Mouse (Mus musculus): Measurements from ENCODE around the gene Zscan20.
"Not testable (repeated sequence)": the region's sequence is repeated elsewhere in the genome, so short reads cannot be mapped to it uniquely, and the experiment has no call there.

The Zscan20 gene

DNA sequence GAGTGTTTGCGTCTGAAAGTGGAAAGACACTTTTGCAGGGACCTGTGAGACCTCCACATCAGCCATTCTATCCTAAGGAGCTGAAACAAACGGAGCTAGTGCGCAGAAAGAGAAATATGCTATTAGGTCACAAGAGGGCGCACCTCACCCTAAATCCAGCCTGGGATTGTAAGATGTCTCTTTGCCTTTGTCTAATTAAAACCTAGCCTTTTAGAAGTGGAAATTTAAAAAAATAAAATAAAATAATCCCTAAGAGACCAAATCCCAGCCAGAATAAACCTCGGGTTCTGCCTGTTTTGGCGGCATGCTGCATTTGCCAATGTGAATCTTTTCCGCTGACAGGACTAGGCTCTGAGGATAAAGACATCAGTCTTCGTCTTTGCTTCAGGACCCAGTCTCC lies 3.4 kb upstream of the Zscan20 start:
- peak; percentile 48 for DNase-seq

DNA sequence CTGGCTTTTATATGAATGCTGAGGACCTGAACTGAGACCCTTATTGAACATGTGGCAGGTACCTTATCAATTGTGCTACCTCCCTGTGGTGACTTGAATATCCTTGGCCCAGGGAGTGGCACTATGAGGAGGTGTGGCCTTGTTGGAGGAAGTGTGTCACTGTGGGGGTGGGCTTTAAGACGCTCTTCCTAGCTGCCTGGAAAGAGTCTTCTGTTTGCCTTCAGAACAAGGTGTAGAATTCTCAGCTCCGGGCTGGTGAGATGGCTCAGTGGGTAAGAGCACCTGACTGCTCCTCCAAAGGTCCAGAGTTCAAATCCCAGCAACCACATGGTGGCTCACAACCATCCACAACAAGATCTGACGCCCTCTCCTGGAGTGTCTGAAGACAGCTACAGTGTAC lies 1.8 kb upstream of the Zscan20 start:
- DNase-seq: peak; percentile 38

DNA sequence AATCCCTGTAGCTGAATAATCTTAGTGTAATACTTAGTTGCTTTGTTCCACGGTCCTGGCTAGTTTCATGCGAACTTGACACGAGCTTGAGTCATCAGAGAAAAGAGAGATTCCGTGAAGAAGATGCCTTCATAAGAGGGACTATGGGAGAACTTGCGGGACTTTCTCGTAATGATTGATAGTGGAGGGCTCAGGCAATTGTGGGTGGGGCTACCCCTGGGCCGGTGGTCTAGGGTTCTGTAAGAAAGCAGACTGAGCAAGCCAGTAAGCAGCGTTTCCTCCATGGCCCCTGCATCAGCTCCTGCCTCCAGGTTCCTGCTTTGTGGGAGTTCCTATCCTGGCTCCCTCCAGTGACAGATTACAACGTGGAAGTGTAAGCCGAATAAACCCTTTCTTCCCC lies 808 bp upstream of the Zscan20 start:
- peak; percentile 61 for DNase-seq

DNA sequence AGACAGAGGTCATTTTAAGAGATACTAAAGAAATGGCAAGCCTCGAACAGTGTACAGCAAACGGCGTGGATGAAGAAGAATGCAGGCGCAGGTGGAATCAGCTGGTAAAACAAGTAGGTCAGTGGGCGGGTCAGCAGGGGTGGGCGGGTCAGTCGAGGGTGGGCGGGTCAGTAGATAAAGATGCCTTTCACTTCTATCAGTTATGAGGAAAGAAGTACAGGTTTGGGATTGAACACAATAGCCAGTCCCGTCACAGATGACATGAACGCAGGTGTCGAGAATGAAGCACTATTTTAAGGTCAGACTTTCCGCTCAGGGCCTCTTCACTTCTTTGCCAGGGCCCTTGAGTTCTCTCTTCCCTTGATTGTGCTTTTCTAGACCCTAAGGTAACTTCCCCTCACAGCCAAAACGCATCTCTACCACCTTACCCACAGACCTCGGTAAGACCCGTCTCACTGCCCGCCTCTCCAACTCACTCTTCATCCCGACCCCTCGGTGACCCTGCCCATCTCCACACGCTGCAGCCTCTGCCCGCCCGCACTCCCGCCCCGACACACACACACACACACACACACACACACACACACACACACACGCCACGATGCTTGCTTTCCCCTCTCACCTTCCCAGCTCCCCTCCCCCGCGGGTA lies 498 bp downstream of the Zscan20 start:
- no peak for DNase-seq

DNA sequence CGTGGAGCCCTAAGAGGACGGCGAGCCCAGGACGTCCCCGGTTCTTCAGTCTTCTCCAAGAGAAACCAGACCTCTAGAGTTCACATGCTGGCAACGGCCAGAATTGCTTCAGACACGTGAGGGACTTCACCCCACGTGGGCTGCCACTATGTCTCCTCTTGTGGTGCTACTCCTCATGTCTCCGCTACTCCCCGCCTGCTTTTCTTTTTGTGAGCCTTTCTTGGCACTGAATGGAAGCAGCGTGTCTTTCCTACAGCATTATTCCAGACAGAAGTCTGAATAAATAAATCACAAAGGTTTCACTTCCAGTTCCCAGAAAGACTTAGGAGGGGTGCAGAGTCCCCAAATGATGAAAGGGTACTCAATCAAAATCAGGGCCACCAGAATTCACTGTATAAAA lies 2.2 kb downstream of the Zscan20 start:
- DNase-seq: peak; percentile 40

DNA sequence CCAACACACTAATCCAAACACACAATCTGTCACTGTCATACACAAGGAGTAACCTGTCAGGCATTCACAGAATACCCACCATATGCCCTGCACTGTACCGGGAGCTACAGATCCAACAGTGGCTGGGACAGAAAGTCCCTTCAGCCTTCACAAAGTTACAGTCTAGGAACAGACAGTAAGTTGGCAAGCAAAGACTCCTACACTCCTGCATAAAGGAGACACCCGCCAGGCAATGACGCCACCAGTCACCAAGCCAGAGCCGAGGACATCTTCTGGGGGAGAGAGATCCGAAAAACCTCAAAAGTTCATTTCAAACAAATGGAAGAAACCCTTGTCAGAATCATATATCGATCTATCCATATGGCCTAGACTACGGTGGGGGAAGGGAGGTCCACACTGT lies 3.3 kb downstream of the Zscan20 start:
- no peak for DNase-seq

DNA sequence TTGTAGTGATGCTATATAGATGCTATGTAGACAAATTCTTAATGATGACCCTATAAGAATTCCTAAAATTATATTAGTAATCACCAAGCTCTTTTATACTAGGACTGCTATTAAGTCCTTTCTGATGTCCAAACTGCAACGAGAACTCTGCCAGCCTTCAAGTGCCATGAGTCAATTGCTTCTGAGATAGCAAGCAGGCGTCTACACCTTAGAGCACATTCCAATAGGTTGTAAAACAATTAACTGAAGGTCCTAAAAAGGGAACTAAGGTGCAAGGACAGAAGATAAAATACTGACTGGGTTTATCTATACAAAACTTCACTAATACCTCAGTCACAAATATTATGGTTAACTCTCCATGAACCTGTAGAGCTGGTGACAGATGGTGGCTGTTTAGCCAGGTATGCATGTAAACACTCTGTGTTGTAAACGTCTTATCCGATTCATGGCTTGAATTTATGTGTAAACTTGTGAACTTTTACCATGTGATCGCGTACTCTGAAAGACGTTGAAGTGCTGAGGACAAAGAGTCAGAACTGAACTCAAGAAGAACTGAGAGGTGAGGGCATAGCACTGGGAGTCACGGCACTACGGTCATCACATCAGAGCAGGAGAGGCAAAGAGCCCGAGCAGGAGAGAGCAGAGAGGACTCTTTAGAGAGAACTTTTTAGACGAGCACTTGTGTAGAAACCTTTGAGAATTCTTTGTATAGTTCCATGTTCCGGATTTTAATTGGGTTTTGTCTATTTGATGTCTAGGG lies 11.9 kb downstream of the Zscan20 start:
- no peak for DNase-seq

DNA sequence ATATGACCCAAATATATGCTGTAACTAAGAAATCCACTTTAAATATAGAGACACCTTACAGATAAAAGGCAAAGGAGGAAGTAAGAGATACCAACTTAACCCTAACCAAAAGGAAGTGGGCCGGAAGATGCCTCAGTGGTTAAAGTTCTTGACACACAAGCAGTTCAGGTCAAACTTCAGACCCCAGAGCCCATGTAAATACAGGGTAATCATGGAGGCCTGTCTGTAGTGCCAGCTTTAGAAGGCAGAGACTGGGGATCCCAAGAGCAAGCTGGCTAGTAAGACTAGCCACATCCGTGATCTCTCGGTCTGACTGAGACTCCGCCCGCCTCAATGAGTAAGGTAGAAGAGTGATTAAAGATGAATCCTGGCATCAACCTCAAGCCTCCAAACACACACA lies 15.8 kb downstream of the Zscan20 start:
- no peak for DNase-seq

DNA sequence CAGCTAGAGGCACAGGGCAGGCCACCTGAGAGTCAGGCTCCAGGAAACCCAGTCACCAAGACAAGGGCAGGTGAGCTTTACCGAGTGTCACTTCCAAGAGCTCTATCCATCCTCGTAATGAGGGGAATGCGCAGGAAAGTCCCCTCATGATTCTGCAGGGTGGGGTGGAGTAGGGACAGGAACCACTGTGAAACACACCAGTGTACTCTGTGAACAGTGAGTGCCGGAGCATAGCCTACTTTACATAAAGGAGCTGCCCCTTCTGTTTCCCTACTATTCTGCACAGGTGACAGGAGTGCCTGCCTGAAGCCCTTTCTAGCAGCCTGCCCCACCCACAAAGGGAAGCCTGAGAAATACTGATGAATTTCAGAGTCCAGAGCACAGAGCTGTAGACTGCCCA lies 16.6 kb downstream of the Zscan20 start:
- DNase-seq: no peak

DNA sequence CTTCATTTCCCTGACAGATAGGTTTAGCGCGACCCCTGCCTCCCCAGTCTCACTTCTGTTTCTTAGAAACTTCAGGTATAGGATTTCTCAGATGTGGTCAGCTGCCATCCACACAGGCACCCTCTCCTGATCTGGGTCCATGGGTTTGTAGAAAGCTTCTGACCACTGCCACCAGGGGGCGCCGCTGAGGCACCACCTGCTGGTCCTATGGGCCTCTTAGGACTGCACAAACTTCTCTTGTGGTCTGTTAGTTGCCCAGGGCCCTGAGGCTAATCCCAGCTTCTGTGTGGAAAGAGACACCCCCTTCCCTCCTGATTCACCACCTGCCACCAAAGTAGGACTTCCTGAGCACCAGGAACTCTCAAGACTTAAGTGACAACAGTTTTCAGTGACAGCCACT lies 30.7 kb downstream of the Zscan20 start:
- no peak for DNase-seq

DNA sequence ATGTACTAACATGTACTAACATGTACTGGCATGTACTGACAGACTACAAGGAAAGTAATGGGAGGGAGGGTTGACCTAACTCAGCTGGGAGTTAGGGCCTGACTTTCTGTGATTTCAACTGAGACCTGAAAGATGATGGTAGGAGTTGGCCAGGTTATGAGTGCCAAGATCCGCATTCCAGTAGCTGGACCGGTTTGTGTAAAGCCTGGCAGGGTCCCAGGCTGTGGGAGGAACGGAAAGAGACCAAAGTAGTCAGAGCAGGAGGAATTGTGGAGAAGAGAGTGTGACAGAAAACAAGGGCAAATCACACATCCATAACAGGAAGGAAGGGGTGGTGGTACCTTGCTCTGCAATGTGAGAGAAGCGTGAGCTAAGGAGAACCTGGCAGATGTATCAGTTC lies 34.1 kb downstream of the Zscan20 start:
- no peak for DNase-seq

DNA sequence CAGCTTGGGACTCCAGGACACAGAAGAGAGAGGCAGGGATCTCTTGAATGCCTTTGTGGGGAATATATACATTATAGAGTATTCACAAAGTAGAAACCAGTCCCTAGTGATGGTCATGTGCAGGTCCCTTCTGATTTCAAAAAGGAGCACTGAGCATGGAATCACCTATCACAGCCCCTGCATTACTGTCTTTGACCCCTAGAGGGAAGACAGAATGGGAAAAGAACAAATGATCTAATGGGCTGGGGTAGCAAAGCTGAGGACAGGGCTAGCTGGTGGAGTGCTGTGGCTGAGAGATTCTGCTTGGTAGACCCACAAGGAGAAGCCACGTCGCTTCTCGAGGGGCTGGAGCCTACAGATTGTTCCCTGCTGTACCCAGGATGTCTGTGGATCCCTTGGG lies 49.6 kb downstream of the Zscan20 start:
- DNase-seq: no peak

DNA sequence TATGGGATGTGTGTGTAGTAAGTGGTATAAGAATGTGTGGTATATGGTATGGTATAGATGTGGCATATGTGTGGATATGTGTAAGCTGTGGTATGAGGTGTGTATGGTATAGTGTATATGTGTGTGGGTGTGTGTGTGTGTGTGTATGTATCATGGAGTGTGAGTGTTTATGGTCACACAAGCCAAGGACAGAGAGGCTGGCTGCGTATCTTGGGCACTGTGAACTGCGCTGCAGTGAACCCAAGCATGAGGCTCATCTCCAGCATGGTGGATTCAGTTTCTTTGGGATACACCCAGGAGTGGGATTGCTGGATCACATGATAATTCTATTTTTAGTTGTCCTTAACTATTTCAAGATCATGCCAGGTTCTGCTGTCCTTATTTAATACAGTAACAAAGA lies 55.7 kb downstream of the Zscan20 start:
- no peak for DNase-seq

DNA sequence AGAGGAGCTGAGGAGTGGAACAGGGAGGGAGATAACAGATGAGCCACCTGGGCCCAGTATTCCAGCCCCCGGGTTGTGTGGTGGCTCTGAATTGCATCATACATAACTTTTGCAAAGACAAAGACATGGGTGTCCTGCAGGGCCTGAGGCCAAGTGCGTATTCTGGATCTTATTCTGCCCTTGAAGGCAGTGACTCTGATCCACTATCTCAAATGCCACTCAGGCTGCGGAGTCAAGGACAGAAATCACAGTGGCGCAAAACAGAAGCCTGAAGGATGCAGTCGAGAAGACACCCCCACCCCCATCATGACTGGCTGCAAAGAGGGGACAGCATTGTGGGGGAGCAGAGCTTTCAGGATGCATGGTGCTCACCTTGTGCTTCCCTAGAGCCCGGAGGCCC lies 59.1 kb downstream of the Zscan20 start:
- DNase-seq: no peak

DNA sequence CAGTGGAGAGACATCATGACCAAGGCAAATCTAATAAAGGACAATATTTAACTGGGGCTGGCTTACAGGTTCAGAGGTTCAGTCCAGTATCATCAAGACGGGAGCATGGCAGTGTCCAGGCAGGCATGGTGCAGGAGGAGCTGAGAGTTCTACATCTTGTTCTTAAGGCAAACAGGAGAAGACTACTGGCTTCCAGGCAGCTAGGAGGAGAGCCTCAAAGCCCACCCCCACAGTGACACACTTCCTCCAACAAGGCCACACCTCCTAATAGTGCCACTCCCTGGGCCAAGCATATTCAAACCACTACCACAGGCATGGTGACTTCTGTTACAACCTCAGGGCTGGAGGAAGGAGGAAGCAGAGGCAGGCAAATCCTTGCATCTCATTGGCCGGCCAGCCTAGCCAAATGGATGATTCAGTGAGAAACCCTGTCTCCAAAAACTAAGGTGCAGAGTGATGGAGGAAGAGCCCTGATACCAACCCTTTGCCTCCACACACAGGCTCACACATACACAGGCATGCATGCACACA lies 65.9 kb downstream of the Zscan20 start:
- not testable (repeated sequence) for DNase-seq

DNA sequence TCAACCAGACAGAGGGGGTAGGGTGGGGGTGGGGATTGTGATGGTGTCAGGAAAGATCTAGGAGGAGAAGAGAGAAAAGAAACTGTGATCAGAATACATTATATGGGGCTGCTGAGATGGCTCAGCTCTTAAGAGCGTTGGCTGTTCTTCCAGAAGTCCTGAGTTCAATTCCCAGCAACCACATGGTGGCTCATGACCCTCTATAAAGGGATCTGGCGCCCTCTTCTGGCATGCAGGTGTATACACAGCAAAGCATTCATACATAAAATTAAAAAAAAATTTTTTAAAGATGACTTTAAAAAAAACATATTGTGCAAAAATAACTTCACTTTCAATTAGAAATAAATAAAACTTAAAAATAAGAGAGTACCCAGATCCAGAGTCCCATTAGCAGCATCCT lies 66.5 kb downstream of the Zscan20 start:
- no peak for DNase-seq

Measured in cerebellum, adult 9-11 months (tissue).